Mouse (Mus musculus): ENCODE data around the gene Sema6b.

- TF ChIP-seq GATA1 (IDR thresholded peaks at IDR 0.05; ENCODE audit: low read length) (no peak), TAL1 (IDR thresholded peaks at IDR 0.05; ENCODE audit: low read length) (no peak)
Measured at GRCm38 (mm10) chr17:56136558-56136957, 3.6 kb downstream of the Sema6b start.
